Mouse (Mus musculus) heart, postnatal 0 days (tissue): ENCODE measurements around the gene Trpc3.

ENCODE experiments used
- CTCF ChIP-seq: IDR thresholded peaks from 2 replicates; pipeline ENCODE4 v1.5.1; 2016; ENCODE audit warnings: antibody characterized with exemption, control low read depth, low read depth
- EP300 ChIP-seq: IDR thresholded peaks from 2 replicates; pipeline ENCODE4 v1.6.1; 2016; ENCODE audit warnings: antibody characterized with exemption, low read depth

DNA sequence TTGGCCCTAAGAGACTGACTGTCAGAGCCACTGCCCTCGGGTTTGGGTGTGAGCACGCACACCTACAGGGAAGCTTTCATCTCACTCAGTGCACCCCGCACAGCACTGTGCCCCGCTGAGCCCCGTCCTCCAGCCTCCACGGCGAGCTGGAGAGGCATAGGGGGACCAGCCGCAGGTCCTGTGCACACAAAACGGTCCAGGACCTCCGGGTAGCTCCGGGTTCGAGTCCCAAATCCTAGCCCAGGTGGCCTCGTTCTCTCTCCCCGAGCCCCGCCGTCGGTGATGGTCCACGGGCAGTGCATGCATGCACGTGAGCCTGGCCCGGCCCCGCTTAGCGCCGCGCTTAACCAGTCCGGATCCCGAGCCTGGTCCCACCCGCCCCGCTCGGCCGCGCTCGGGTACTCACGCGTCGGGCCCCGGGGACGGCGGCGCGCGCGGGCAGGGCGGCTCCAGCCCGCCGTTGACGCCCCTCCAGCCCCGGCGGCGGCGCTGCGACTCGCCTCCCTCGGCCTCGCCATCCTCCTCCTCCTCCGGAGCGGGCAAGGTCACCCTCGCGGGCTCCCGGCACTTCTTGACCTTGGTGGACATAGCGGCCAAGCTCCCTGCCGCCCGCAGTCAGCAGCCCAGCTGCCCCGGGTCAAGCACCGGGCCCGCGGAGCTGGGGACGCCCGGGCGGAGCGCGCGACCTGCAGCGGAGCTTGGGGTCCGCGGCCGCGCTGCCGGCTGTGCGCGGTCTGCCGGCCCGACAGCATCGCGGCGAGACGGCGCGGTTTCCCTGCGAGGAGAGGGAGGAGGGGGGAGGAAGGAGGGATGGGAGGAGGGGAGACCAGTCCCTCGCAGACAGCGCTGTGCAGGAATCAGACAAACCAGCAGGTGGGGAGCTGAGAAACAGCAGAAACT lies at the start of gene Trpc3:
- TF ChIP-seq EP300 (no peak), CTCF (peak; percentile 30; the same call in 1 of the 2 replicates)
